Mouse (Mus musculus) liver, postnatal 0 days (tissue): ENCODE measurements around the gene Prss23.

Experiments used
- CTCF ChIP-seq: sonication (generic); IDR thresholded peaks from 2 replicates; pipeline ENCODE4 v1.5.1; 2016; ENCODE audit warnings: antibody characterized with exemption, low read depth
- EP300 ChIP-seq: IDR thresholded peaks from 2 replicates; pipeline ENCODE4 v1.6.1; 2016; ENCODE audit warnings: antibody characterized with exemption, low read depth, mild to moderate bottlenecking

GRCm38 (mm10) chr7:89462646-89463207 is 64.3 kb downstream of the Prss23 start:
- TF ChIP-seq CTCF = no peak
- no peak for TF ChIP-seq EP300
